Mouse (Mus musculus) heart, embryonic 10.5 days (tissue): ENCODE results near the gene 1700016H13Rik. TPM values are rescaled to one million over a fixed set of nuclear protein-coding genes. Genes with fewer than 3 reads are reported as not detected.

Experiments
- DNase-seq: peaks from one replicate; pipeline ENCODE4 v3.0.0-alpha.2; 2017; ENCODE audit warnings: low spot score
- H3K27ac ChIP-seq: fragments of 300-500 bp; sonication (generic); 2 replicates; pipeline ENCODE4 v1.5.1; 2016; ENCODE audit warnings: mild to moderate bottlenecking
- H3K27me3 ChIP-seq: fragments of 300-500 bp; sonication (generic); 2 replicates; pipeline ENCODE4 v1.6.1; 2016; ENCODE audit warnings: mild to moderate bottlenecking; ENCODE audit not compliant: poor library complexity, insufficient read depth, severe bottlenecking
- H3K36me3 ChIP-seq: fragments of 300-500 bp; sonication (generic); 2 replicates; pipeline ENCODE4 v1.6.1; 2016; ENCODE audit warnings: mild to moderate bottlenecking, moderate library complexity
- H3K4me1 ChIP-seq: fragments of 300-500 bp; sonication (generic); 2 replicates; pipeline ENCODE4 v1.6.1; 2016; ENCODE audit warnings: mild to moderate bottlenecking
- H3K4me3 ChIP-seq: fragments of 300-500 bp; sonication (generic); 2 replicates; pipeline ENCODE4 v1.5.1; 2016; ENCODE audit warnings: mild to moderate bottlenecking, moderate library complexity
- H3K9me3 ChIP-seq: fragments of 300-500 bp; sonication (generic); 2 replicates; pipeline ENCODE4 v1.6.1; 2016; ENCODE audit warnings: mild to moderate bottlenecking, moderate library complexity
- WGBS: fragments of 180-500 bp; shearing (Covaris S2); methylation state at CpG from one replicate; pipeline ENCODE4 v1.1.7; 2016; 5-methylcytosine and 5-hydroxymethylcytosine counted together
- polyA plus RNA-seq: library from polyadenylated mRNA; unstranded; fragments of >200 nt; fragmentation: Nextera tagmentation; extraction: Ambion mirVana; gene quantifications from 2 replicates; pipeline ENCODE4 v1.2.1, GENCODE M21; 2016

The 1700016H13Rik gene
- polyA plus RNA-seq, 1 experiment from 2014 or later, result not detected

DNA sequence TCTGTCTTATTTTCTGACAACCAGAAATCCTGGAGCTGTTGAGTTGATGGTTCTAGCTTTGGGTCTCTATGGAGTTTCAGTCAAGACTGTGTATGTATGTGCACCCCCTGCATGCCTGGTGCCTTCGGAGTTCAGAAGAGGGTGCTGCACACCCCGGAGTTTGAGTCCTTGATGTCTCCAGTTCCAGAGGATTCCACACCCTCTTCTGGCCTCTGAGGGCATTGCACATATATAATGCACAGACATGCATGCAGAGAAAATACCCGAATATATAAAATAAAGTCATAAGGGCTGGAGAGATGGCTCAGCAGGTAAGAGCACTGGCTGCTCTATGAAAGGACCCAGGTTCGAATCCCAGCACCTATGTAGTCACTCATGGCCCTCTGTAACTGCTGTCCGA, 3.1 kb upstream of the 1700016H13Rik start:
- Histone ChIP-seq H3K27ac (no peak overlapping the region), H3K9me3 (no peaks in the 10 kb centered on the region), H3K4me3 (no peak overlapping the region), H3K27me3 (peaks cover 6% of the 10 kb centered on the region; the same call in 1 of the 2 replicates), H3K4me1 (peaks cover 7% of the 10 kb centered on the region; the same call in 1 of the 2 replicates), H3K36me3 (no peaks in the 10 kb centered on the region)
- DNase-seq, result no peak
- whole genome bisulfite sequencing, result 65% methylated on average over 5 of the region's 5 CpGs

DNA sequence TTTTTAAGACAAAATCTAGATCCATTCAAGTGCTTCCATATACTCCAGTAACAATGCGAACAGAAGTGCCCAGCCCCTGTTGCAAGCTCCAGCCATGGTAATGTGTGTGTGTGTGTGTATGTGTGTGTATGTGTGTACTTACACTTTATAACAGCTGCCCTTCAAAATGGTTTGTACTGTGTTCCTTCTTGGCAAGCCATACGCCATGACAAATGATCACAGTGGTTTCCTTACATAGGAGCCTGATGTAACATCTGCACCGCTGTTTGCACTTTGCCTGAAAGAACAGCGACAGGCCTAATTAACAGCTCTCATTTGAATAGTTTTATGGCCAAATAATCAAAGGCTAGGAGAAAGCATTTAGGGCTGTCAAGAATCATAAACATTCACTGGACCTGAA, 1.0 kb downstream of the 1700016H13Rik start:
- peaks cover 6% of the 10 kb centered on the region; the same call in 1 of the 2 replicates for H3K27me3 ChIP-seq
- H3K27ac ChIP-seq, result no peak overlapping the region
- H3K4me1 ChIP-seq, result peaks cover 7% of the 10 kb centered on the region; the same call in 1 of the 2 replicates
- peak overlapping the region; percentile 81 for H3K4me3 ChIP-seq
- no peaks in the 10 kb centered on the region for H3K36me3 ChIP-seq
- no peak for DNase-seq
- H3K9me3 ChIP-seq, result no peaks in the 10 kb centered on the region
- WGBS, result 79% methylated on average over 4 of the region's 4 CpGs

DNA sequence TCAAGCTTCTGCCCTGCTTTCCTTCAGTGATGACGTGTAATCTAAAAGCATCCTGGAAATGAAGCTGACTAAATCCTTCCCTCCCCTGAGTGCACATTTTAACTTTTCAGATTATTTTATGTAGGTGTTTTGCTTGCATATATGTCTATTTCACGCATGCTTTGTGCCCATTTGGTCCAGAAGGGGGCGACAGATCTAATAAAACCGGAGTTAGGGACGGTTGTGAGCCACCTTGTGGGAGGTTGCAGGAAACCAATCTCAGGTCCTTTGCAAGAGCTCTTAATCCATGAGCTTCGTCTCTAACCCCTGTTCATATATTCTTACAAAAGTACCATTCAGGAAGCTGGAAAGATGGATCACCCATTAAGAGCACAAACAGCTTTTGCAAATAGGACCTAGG, 1.6 kb downstream of the 1700016H13Rik start:
- no peak overlapping the region for H3K4me3 ChIP-seq
- no peak overlapping the region for H3K27ac ChIP-seq
- H3K9me3 ChIP-seq, result no peaks in the 10 kb centered on the region
- H3K27me3 ChIP-seq, result peaks cover 6% of the 10 kb centered on the region; the same call in 1 of the 2 replicates
- no peaks in the 10 kb centered on the region for H3K36me3 ChIP-seq
- no peak for DNase-seq
- WGBS, result 25% methylated on average over 6 of the region's 6 CpGs
- peaks cover 7% of the 10 kb centered on the region; the same call in 1 of the 2 replicates for H3K4me1 ChIP-seq

DNA sequence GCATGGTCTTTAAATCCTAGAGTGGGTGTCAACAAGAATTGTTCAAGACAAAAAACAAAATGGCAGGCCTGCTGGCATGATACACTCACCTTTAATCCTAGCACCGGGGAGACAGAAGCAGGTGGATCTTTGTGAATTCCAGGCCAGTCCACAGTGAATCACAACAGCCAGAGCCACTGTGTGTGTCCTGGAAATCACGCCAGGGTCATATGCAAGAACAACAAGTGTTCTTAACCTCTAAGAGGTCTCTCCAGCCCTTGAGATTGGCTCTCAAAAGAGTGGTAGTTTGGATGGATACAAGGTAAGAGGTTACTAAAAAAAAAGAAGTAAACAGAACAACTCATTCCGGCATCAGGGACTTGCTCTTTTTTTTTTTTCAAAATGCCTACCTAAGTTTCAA, 8.5 kb downstream of the 1700016H13Rik start:
- Histone ChIP-seq H3K27me3 (no peaks in the 10 kb centered on the region), H3K4me3 (no peak overlapping the region), H3K27ac (no peak overlapping the region), H3K9me3 (no peaks in the 10 kb centered on the region), H3K4me1 (no peaks in the 10 kb centered on the region), H3K36me3 (no peaks in the 10 kb centered on the region)
- WGBS, result 77% methylated on average over 3 of the region's 3 CpGs
- DNase-seq, result no peak

DNA sequence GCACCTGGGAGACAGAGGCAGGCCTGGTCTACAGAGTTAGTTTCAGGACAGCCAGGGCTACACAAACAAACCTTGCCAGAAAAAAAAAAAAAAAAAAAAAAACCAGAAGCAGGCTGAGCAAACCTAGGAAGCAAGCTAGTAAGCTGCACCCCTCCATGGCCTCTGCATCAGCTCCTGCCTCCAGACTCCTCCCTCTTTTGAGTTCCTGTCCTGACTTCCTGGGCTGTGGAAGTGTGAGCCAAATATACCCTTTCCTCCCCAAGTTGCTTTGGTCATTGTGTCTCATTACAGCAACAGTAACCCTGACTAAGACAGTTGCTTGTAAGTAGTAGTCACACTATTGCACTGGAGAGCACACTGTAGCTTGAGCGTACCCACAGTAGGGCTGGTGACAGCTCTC, 11.6 kb downstream of the 1700016H13Rik start:
- no peaks in the 10 kb centered on the region for H3K27me3 ChIP-seq
- WGBS, result 86% methylated on average over 1 of the region's 1 CpGs

DNA sequence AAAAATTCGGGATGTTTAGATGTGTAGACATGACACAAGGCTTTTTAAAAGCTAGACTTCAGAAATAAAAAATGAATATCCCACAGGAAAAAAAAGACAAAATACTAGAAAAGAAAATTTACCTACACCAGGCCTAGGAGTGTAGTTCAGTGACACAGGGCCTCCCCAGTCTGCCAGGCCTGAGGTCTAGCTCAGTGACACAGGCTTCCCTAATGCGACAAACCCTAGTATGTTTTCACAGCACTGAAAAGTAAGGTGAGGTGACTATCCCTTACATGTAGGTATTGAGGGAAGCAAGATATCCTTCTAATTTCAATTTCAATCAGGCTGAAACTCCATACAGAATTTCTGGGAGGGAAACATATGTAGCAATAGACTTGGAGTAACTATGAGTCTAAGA, 18.6 kb downstream of the 1700016H13Rik start:
- 76% methylated on average over 2 of the region's 2 CpGs for WGBS
- no peak overlapping the region for H3K4me3 ChIP-seq
- no peaks in the 10 kb centered on the region for H3K27me3 ChIP-seq
- DNase-seq, result peak; percentile 53
- H3K4me1 ChIP-seq, result no peaks in the 10 kb centered on the region
- no peaks in the 10 kb centered on the region for H3K36me3 ChIP-seq
- H3K9me3 ChIP-seq, result no peaks in the 10 kb centered on the region
- H3K27ac ChIP-seq, result no peak overlapping the region

More for the DNA sequence above, 11.6 kb downstream of the 1700016H13Rik start:
- no peaks in the 10 kb centered on the region for H3K9me3 ChIP-seq
- no peak for DNase-seq
- H3K36me3 ChIP-seq, result no peaks in the 10 kb centered on the region
- no peaks in the 10 kb centered on the region for H3K4me1 ChIP-seq
- no peak overlapping the region for H3K4me3 ChIP-seq
- no peak overlapping the region for H3K27ac ChIP-seq

DNA sequence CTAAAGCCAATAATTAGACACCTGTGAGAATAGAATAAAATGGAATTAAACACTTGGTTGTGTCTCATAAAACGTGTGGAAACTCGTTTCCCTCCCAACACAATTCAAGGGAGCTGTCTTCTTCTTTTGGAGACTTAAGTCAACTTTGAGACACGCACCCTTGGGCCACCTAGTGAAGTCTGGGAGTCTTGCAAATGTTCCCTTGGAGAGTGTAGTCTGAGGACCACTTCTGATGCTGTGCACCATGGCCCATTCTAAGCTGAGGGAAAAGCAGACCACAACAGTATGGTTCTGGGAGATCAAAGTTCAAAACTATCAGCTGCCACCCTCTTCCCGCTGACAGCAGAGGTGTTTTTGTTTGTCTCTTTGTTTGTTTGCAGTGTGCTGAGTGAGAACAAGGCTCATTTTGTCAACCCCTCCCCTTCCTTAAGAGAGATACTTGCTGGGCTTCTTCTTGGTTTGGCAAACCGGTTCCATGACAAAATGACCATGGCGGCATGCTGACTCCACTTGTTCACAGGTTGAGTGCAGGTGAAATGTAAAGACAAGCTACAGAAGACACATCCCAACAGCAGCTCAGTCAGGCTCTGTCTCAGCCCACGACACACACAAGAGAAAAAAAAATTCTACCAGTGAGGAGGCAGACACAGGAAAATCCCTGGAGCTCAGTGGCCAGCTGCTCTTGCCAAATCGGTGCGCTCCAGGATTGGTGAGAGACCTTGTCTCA, 25.8 kb downstream of the 1700016H13Rik start:
- H3K9me3 ChIP-seq, result no peaks in the 10 kb centered on the region

DNA sequence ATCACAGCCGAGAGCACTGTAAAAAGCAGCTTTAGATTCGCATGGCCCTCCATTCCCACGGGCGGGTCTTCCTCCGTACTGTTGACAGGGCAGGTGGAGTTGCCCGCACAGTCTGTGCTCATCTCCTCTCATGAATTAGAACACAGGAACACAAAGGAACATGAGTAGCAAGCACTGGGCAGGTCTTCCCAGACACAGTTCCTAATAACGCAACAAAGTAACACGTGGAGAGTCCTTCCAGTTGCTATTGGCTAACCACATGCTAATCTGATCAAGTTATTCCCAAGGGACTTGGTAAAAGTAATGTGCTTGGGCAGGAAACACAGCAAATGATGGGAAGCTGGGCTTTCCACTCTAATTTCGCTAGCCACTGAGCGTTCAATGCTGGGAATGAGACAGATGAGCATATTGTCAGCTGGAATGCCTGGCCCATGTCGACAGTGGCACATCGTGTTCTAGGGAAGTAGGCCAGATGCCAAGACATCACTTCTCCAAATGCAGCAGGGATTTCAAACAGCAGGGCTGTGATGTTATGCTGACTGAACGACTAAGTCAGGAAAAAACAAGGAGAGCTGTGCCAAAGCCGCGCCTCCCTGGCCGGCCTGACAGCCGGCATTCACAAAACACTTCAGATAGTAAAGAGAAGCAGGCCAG, 26.6 kb downstream of the 1700016H13Rik start, which contains the start of gene Slc10a6:
Gene Slc10a6 (minus strand): TSS at position 293 of the 654 bp plus-strand sequence.
- 0 out of 2 replicates have a peak within 1 kb of the TSS, but pooled peaks have one; percentile 3 for H3K27ac ChIP-seq

More for the DNA sequence above, 25.8 kb downstream of the 1700016H13Rik start:
- DNase-seq, result peak; percentile 55
- Histone ChIP-seq H3K4me3 (no peak overlapping the region), H3K27me3 (no peaks in the 10 kb centered on the region), H3K27ac (no peak overlapping the region), H3K36me3 (no peaks in the 10 kb centered on the region), H3K4me1 (peaks cover 33% of the 10 kb centered on the region)
- 62% methylated on average over 9 of the region's 9 CpGs for WGBS

DNA sequence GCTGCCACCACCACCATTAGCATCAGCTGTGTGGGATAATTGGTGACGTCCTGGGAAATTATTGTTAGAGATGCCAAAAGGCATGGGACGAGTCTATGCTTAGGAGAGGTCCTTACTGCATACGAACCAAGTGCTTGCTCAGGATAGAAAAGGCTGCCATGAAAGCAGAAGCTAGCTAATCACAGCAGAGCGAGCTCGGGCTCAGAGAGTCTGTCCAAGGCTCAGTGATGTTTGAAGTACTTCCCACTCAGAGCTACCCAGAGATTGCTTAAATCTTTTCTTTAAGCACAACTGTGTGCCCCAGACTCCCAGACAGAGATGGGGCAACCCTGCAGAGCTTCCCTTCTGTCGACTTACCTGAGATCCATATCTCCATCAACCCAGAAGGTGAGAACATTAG, 27.3 kb downstream of the 1700016H13Rik start:
- WGBS, result 70% methylated on average over 6 of the region's 6 CpGs
- no peak overlapping the region for H3K4me3 ChIP-seq
- H3K9me3 ChIP-seq, result no peaks in the 10 kb centered on the region
- peaks cover 35% of the 10 kb centered on the region for H3K4me1 ChIP-seq
- no peaks in the 10 kb centered on the region for H3K27me3 ChIP-seq
- peak; percentile 71 for DNase-seq
- H3K36me3 ChIP-seq, result no peaks in the 10 kb centered on the region
- no peak overlapping the region for H3K27ac ChIP-seq

More for the DNA sequence above, 26.6 kb downstream of the 1700016H13Rik start, which contains the start of gene Slc10a6:
- no peaks in the 10 kb centered on the region for H3K36me3 ChIP-seq
- H3K4me1 ChIP-seq, result peaks cover 33% of the 10 kb centered on the region
- peak; percentile 83 for DNase-seq
- 41% methylated on average over 17 of the region's 17 CpGs for WGBS
- H3K4me3 ChIP-seq, result no peak within 1 kb of the TSS
- H3K27me3 ChIP-seq, result no peaks in the 10 kb centered on the region
- H3K9me3 ChIP-seq, result no peaks in the 10 kb centered on the region

DNA sequence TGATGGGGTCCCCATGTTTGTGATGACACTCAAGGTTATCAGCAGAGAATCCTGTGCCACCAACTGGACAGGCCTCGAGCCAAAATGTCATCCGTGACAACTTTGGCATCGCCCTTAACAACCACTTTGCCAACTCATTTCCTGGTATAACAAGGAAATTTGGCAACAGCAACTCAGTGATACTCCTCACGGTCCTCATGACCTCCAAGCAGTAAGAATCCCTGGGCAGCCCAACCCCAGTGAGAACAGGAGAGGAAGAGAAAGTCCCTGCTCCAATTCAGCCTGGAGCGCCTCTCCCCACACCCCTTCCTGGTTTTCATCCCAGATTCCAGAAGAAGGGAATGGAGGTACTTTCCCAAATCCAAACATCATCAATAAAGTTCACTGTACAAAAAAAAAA, 31.0 kb downstream of the 1700016H13Rik start:
- H3K4me3 ChIP-seq, result no peak overlapping the region
- WGBS, result 90% methylated on average over 5 of the region's 5 CpGs
- H3K9me3 ChIP-seq, result no peaks in the 10 kb centered on the region
- peak; percentile 47 for DNase-seq
- peaks cover 36% of the 10 kb centered on the region for H3K4me1 ChIP-seq
- H3K36me3 ChIP-seq, result no peaks in the 10 kb centered on the region
- H3K27ac ChIP-seq, result no peak overlapping the region
- H3K27me3 ChIP-seq, result no peaks in the 10 kb centered on the region

DNA sequence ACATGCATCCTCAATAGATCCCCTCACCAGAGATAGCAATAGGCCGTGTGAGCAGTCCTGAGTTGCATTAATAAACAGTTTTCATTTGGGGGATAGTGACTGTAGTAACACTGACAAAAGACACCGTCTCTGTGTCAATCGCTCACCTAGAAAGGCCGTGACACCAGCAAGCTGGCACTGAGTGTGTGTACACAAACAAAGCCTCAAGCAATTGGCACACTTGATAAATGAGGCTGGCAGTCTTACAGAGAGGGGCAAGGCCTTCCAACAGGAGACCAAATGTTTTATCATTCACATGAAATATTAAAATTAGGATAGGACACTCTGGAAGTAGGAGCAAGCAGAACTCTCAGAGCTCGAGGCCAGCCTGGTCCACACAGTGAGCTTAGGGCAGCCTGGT, 33.5 kb downstream of the 1700016H13Rik start:
- H3K27ac ChIP-seq, result no peak overlapping the region
- WGBS, result 83% methylated on average over 5 of the region's 5 CpGs
- no peaks in the 10 kb centered on the region for H3K9me3 ChIP-seq
- no peaks in the 10 kb centered on the region for H3K27me3 ChIP-seq
- H3K36me3 ChIP-seq, result no peaks in the 10 kb centered on the region
- H3K4me3 ChIP-seq, result no peak overlapping the region
- peaks cover 14% of the 10 kb centered on the region for H3K4me1 ChIP-seq
- no peak for DNase-seq

DNA sequence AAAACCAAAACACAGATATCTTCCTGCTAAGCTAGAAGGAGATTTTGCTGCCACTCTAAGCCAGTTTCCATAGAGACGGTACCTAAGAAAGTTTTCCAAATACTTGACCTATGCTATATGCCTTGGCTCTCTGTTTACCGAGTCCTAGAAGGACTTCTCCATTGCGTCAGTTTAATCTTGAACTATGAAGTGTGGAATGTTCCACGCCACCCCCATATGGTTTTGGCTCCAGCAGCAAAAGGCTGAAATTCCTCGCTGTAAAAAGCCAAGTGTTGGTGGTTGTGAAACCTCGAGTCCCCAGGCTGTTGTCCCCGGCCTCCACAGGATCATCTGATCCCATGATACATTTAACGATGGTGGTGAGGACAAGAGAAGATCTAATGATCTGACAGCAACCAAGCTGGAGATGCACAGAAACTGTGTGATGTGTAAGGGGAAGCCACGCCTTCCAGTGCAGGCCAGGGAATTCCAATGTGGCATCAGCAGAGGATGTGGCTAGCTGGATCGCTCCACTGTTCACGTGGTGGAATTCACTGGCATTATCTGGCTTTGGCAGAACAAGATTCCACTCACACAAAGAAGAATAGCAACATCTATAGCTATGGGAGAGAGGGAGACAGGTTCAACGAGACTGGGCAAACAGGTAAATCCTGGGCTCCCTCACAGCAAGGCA, 35.4 kb downstream of the 1700016H13Rik start:
- Histone ChIP-seq H3K9me3 (no peaks in the 10 kb centered on the region), H3K4me3 (no peak overlapping the region), H3K36me3 (no peaks in the 10 kb centered on the region), H3K27ac (no peak overlapping the region), H3K4me1 (peaks cover 8% of the 10 kb centered on the region), H3K27me3 (no peaks in the 10 kb centered on the region)
- no peak for DNase-seq
- WGBS, result 63% methylated on average over 12 of the region's 12 CpGs

DNA sequence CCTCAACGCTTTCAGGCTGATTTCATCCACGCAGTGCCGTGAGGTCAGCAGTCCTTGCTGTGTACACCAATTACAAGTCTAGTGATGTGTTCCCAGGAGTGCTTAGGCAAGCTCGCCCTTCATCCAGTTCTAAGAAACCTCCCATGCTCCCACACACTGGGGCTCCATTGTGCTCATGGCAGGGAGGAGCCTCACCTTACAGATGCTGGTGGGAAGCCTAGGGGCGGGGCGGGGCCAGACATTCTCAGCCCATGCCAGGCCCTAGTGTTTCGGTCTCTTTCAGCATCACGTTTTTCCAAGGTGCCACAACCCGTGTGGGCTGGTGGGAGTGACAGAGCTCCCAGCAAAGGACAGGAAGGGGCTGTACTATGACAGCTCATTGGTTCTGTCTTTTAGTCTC, 38.6 kb downstream of the 1700016H13Rik start:
- Histone ChIP-seq H3K4me3 (no peak overlapping the region), H3K27me3 (no peaks in the 10 kb centered on the region), H3K27ac (no peak overlapping the region), H3K4me1 (peaks cover 6% of the 10 kb centered on the region), H3K9me3 (no peaks in the 10 kb centered on the region), H3K36me3 (no peaks in the 10 kb centered on the region)
- WGBS, result 75% methylated on average over 9 of the region's 9 CpGs
- peak; percentile 70 for DNase-seq
